Mouse (Mus musculus): Measurements from ENCODE around the gene Sema3b.

Gene Sema3b

DNA sequence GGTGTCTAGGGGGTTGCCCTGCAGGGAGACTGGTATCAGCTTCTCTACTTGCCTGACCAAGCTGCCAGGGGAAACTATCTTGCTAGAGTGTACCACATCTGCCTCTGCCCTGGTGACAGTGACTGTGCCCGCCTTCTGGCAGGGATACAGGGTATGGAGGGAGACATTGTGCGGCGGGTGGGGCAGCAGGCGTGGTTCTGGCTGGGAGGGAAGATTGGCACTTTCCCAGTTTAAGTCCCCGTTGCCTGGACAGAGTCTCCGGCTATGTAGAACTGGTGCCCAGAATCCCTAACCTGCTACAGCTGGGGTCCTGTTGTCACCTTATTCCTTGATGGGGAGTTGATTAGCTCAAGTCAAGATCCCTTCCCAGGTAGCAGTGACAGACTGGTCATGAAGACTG is 23.4 kb upstream of the Sema3b start:
- DNase-seq = no peak

DNA sequence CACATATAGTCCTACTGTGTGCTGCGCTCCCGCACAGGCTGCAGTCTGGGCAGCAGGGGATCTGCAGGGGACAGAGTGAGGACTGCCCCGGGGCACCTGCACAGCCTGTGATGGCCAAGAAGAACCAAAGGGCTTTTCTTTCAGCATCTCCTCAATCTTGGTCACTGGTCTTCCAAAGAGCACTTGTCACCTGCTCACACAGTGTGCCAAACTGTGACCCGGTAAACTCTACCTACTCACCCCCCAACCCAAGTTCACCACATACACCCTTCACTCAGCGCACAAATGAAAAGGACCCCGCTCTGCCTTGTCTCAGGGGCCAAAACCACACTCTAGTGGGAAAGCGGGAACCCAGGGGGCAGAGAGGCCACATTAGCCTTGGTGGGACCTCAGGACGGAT is 22.8 kb upstream of the Sema3b start:
- DNase-seq = no peak

DNA sequence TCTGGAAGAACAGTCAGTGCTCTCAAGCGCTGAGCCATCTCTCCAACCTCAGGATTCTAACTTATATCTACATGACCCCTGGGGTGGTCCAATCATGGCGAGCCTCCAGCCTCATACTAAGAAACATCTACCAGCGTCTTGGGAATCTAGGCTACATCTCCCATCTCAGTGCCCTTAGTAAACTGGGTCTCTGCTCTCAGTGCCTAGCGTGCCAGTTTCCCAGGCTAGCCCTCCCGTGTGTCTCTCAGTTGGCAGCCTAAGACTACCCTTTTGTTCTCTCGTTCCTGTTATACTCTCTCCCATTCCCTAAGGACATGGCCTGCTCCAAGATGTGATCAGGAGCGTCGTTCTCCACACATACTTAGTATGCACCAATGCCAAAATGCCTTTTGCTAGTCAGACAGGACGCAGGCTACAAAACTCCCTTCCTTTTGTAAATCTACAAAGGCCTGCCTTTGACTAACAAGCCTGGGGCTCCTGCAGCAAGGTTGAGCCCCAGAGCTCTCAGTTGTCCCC is 22.3 kb upstream of the Sema3b start:
- DNase-seq = no peak

DNA sequence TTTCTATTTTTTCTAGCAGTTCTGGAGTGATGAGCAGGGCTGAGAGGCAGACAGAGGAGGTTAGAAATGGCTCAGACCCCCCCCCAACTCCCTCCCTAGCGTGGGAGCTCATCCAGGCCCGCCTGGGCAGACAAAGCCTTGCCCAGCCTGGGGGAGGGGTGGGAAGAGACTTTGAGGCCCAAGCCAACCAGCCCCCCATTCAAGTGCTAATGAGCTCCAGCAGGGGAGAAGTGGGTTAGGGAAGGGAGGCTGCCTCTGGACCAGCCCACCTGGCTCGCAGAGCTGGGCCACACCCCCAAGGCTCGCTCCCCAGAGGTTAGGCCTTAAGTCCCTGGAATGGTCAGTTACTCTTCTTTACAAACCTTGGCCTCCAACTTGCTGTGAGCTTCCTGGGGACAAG is 21.5 kb upstream of the Sema3b start:
- DNase-seq = no peak

DNA sequence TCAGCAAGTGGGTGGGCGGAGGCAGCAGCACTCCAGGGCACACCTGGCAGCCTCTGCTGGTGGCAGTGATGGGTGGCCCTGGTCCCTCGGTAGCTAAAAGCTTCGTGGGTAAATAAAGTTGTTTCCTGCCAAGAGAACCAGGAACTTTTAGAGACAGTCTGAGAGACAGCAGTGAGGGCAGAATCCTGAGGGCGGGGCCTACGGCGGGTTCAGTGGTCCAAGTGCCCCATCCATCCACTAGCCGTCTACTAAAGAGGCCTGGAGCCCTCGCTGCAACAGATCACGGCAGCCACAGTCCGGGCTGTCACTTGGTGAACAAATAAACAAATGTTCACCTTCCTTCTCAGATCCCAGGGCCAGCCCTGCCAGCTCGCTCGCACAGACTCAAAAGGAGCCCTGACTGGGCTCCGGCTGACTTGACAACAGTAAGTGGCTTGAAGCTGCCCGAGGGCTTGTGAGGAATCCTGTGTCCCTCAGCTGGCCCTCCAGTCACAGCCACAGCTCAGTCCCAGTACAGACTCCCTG is 20.9 kb upstream of the Sema3b start:
- no peak for DNase-seq

DNA sequence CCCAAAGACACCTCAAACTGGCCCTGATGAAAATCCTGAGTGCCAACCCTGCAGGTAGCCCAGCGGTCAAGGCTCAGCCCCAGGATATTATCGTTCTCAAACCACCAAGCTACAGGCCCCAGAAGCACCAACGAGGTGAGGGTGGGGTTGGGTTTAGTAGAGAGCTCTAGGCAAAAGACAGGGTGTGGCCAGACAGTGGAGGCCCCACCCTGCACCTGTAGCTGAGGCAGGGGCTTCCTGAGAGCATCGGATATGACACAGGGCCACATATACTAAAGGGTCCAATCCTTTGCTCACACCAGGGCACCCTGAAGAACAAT is 20.3 kb upstream of the Sema3b start:
- DNase-seq = no peak

DNA sequence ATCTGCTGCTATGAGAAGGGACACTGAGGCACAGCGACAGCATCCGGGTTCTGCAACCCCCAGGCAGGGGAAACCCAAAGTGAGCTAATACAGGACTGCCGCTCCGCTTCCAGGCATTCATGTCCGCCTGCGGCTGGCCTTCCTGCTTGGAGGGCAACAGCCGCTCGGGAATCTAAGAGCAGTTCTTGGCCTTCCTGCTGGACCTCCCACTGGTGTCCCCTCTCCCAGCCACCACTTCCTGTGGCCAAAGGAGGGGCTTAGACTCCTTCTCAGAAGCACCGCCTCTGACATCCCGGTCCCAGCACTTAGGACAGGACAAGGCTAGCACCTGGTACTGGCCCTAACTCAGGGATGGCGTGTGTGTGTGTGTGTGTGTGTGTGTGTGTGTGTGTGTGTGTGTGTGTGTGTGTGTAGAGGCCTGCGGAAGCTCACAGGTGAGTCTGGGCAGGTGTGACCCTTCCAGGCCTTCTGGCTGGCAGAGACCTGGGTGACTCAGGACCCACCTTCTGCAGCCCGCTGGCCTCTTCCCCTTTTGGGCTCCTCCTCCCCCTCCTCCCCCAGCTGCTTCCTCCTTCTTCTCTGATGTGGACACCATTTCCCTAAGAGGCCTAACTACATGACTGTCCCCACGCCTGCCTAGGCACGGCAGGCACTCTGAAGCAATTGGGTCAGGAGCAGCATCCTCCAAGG is 19.8 kb upstream of the Sema3b start:
- no peak for DNase-seq

DNA sequence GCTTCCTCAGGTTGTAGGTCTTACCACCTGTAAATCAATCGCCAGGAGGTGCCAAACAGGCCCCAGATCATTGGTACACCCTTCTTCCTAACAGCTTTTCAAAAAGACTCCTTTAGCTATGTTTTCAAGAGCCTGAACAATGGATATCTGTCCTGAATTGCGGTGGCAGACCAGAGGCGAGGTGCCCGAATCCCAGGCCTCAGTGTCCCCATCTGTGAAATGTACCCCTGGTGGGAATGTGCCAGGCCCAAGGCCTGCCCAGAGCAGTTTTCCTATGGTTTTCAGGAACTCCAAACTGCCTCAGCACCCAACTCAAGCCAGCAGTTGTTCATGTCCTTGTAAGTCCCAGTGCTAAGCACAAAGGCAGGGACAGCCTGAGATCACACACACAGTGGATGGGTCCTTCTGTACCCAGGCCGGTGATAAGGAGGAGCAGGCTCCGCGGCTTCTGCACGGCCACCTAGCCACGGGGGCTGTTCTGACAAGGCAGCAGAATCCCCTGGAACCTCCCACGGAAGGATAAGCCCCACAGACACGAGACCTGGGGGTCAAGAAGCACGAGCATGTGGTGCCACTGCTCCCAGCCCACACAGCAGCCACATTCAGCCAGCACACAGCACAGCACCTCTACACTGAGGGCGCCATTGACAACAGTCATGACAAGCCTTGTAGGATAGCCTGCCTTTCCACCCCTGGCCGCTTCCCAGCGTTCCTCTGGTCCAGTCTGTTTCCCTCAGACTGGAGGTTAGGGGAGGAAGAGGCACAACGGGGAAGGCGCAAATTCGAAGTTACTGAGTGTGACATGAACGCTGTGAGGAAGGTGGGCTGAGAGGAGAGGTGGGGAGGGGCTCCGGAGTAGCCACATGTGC is 18.6 kb upstream of the Sema3b start:
- DNase-seq = no peak

DNA sequence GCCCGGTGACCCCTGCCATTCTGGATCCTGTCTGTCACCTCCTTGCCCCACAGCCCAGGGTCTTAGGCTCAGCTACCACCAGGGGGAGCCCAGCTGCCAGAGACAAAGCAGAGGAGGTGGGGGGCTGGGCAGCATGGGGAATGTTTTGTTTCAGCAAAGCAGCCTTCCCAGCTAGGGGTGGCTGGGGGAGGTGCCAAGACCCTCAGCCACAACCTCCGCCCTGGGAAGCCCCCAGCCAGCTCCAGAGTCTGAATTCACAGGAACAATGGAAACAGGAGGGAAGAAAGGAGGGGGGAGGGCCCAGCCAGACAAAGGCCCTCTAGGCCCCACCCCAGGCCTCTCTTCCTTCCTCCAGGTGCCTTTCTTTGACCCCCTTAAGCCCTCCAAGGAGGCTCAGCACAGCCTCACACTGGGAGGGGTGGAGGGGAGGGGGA is 17.8 kb upstream of the Sema3b start:
- DNase-seq = peak; percentile 66

DNA sequence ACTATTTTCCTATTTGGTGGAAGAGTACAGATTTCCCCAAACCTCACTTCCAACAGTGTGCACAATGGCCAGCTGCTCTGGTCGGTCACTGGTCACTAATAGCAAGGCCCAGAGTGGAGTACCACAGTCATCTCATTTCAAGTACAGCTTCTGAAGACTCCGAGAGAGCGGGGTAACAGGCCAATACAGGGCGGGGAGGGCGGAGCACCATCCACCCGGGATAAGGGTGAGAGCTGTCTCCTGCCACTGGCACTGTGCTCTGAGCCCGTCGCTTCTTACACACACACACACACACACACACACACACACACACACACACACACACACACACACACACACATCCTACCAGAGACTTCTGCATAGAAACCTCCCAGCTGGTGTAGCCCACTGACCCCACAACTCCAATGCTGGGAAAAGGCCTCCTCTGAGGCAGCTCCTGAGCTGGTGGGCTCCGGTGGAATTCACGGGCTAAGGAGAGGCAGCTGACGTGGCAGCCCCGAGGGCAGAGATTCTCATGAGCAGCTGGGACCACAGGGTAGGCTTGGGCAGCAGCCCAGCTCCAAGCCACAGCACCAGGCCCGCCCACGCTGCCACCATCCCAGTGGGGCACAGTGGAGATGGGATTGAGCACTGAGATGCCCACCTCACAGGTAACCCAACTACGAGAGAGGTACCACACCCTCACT is 17.3 kb upstream of the Sema3b start:
- DNase-seq = no peak

DNA sequence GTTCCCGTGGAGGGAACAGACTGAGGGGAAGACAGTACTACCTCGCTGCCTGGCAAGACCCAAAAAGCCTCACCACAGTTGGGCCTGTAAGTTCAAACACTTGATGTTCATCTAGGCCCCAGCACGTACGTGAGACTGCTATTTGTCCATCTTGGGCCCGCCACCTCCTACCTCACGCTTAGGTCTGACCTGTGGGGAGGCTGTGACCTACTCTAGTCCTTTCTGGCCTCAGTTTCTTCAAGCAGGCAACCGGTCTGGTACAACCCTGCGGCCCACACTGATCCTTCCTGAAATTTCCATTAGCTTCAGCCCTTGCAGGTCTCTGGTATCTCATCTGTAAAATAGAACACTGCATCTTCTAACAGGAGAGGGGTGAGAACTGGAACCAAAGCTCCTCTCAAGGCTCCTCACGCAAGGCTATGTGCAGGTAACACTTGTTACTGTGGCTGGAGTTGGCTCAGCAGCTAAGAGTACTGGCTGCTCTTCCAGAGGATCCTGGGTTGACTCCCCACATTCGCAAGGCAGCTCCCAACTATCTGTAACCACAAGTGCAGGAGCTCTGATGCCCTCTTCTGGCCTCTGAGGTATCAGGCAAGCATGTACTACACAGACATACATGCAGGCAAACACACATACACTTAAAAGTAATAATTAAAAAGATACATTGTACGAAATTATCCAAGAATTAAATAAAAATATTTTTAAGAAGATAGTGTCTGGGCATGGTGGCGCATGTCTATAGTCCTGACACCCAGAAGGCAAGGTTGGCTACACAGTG is 16.5 kb upstream of the Sema3b start:
- DNase-seq = no peak

DNA sequence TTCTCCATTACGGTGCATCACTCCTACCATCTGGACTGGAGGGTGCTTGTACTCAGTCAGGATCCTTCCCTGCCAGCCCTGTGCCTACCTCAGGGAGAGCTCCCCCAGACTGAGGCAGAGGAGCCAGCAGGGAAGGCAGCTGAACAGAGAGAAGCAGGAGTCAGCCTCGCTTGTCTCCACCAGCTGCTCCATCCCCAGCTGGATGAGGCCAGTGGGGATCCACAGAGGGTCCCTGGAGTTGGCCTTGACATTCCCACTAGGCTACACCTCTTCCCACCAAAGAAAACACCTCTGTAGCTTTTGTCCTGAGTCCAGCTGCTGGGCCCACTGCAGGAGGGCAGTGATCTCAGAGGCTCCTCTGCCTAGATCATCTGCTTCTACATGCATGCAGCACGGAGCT is 15.9 kb upstream of the Sema3b start:
- no peak for DNase-seq

DNA sequence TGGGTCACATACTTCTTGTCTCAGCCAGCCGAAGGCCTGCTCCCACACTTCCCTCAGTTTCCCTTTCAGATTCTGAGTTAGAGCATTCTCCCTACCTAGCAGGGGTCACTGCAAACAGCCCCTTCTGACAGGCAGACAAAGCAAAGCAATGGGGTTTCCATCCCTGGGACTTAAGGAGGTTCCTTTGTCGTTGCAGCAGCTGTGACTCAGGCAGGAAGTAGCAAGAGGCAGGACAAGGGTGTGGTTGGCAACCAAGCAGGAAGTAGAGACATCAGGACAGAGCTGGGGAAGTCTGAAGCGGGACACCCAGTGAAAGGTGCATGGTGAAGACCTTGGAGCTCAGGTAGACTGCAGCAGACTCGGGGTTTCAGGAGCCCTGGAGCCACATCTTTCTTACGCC is 15.5 kb upstream of the Sema3b start:
- DNase-seq = no peak

DNA sequence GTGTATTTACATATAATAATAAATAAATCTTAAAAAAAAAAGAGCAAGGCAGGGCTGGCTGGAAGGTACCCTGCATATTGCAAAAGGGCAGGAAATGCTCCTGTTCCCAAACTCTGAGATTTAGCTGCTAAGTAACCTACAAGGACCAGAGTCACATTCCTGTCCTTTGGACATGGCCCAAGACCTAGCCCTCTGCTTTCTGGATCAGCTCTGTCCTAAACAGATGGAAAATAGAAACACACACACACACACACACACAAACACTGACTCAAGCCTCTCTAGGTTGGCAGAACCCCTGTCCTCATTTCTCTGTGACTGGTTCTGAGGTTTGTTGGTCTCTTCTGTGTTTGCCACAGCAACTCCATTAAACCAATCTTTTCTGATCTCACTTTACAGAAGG is 11.9 kb upstream of the Sema3b start:
- no peak for DNase-seq

DNA sequence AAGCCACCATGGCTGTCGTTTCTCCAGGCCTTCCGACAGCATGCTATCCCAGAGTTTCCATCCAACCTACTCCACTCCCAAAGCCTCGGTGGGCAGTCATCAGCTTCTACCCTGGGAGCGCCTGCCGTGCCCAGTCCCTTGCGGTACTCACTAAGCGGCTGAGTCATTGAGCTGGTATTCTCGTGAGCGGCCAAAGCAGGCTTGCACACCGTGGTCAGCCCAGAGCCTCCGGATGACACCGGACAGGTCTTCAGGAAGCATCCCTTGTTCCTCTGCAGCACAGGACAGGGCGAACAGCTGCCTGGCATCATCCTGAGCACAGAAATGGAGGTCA is 10.5 kb upstream of the Sema3b start:
- no peak for DNase-seq

DNA sequence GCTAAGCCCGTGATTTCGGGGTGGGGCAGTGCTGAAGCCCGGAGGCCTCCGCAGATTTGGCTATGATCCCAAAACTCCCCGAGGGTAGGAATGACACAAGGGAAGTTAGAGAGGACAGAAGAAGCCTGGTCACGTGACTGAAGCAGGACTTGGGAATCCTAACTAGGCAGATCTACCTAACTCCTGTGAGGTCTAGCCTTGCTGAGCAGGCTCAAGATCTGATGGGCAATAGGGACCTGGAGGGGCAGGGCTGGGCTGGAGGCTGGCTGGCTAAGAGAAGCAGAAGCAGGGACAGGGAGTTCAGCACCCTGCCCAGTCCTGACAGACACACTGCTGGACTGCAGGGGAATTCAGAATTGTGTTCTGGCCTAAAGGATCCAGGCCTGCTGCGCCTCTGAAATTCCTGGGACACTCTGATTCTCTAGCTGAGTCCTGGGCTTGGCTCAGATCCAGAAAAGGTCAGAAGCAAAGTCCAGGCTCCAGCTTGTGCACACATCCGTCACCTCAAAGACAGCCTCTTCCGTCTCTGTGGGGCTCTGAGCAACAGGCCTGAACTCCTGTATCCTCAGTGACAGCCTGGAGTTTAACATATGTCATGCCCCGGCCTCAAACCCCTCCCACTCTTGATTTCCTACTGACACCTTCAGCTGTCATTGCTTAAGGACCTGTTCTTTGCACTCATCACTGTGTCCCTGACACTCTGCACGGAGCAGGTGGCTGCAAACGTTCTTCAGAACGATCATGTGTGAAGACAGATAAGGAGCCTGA is 9.9 kb upstream of the Sema3b start:
- DNase-seq = no peak

DNA sequence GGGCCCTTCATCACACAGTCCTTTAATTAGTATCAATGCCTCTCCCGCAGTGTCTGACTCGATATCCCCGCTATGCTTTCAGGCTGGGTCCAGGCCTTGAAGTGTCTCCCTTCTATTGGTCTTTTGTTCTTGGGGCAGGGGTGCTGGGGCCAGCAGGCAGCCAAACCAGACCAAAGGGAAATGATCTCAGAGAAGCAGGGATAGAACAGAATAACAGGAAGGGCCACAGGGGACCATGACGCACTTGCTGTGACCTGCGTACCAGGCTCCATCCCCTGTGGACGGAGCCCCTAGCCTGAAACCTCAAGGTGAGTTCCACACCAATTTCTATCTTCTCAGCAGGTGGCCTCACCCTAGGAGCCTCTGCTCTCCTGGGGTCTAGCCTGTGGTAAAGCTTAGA is 9.1 kb upstream of the Sema3b start:
- DNase-seq = no peak

DNA sequence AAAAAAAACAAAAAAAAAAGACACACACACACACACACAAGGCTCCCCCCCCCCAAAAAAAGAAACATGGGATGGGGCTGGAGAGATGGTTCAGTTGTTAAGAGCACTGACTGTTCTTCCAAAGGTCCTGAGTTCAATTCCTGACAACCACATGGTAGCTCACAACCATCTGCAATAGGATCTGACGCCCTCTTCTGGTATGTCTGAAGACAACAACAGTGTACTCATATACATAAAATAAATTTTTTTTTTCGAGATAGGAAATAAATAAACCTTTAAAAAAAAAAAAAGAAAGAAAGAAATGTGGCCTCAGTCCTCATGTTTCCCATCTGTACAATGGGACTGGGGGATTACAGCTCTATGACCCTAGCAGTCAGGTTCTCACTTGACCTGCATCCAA is 8.4 kb upstream of the Sema3b start:
- DNase-seq = no peak

DNA sequence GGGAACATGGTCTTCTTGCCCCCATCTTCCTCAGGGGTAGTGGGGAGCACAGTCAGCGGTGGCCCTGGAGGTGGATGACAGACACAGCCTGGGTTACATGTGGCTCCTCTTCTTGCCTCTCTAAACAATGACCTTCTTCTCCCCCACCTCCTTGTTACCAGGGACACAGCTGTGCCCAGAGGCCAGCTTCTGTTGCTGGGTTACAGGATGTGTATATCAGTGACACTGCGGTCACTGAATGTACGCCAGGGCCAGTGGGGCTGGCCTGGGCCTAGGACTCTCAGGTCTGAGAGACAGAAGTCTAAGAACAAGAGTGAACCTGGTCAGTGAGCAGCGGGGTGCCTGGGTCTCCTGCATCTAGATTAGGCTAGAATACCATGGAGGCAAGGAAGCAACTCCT is 6.0 kb upstream of the Sema3b start:
- DNase-seq = no peak

DNA sequence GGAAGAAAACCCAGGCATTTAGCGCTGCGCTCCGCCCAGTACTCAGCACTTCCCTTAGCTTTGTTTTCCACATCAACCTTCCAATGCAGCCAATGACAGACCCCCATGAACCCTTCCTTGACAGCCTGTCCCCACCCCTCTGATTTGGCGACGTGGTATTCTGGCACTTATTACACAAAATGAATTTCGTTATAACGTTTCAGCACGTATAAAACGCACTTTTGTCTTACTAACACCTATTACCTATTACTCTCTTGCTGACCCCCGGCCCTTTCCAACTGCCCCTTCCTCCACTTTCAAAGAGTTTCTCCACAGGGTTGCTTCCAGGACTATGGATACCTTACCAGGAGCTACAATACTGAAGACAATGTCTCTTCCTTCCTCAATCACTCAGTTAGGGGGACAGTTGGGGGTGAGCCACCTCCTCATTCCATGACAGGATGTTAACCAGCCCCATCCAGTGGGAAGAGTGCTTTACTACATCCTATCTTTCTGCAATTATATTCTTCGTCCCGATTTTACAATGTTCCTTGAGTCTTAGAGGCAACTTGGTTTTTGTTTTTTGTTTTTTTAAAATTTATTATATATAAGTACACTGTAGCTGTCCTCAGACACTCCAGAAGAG is 4.0 kb upstream of the Sema3b start:
- DNase-seq = no peak

DNA sequence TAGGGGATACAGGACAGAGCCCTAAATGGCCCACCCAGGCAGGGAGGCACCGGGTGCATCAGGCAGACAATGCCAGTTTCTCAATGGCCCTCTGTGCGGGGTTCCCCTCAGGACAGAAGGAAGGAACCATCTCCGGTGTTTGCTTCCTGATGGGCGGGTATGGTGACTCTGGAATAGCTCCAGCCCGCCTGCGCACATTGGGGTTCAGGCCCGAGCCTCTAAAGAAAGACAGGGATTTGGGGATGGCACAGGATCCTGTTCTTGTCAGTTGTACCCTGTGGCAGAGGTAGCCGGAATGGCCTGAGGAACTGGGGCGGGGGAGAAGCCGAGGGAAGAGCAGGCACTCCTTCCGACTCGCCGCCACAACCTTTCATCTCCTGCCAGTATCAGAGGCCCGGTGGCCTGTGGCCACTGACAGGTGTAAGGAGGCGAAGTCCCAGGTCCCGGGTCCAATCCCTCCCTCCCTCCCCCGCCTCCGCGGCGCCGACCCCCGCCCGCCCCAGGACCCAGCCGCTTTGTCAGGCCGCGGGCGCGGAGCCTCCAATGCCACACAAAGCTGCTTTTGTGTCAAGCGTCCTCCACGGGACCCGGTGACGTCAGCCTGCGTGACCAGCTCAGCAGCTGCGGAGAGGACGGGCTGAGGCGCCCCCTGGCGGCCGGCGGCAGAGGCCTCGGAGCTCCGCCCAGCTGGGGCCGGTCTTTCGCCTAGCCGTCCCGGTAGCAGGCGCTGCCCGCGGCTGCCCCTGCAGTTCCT is 3.3 kb upstream of the Sema3b start:
- peak; percentile 99 for DNase-seq

All from right cerebral cortex, postnatal 25 days (tissue).